Mouse (Mus musculus) embryonic facial prominence, embryonic 11.5 days (tissue): Measurements from ENCODE around the gene Gm3278. TPM values are rescaled to one million over a fixed set of nuclear protein-coding genes. Genes with fewer than 3 reads are reported as not detected.
"Not testable (repeated sequence)": the region's sequence is repeated elsewhere in the genome, so short reads cannot be mapped to it uniquely, and the experiment has no call there.

Source experiments
- ATAC-seq: fragments of 200-750 bp; cut with Nextera tagmentation; replicated peaks from 2 replicates; pipeline ENCODE4 v1.8.0; 2017; ENCODE audit warnings: low read depth; ENCODE audit not compliant: insufficient number of reproducible peaks, low FRiP score, low TSS enrichment
- DNase-seq: peaks from one replicate; pipeline ENCODE4 v3.0.0-alpha.2; 2015; ENCODE audit warnings: low spot score
- H3K27ac ChIP-seq: fragments of 300-500 bp; sonication (generic); replicated peaks from 2 replicates; pipeline ENCODE4 v1.5.1; 2014; ENCODE audit warnings: mild to moderate bottlenecking, low read depth, low read length, control low read depth
- H3K27me3 ChIP-seq: fragments of 300-500 bp; sonication (generic); 2 replicates; pipeline ENCODE4 v1.6.1; 2014; ENCODE audit warnings: mild to moderate bottlenecking, low read length, moderate library complexity, mixed read lengths; ENCODE audit not compliant: control insufficient read depth, insufficient read depth
- H3K36me3 ChIP-seq: fragments of 300-500 bp; sonication (generic); replicated peaks from 2 replicates; pipeline ENCODE4 v1.6.1; 2014; ENCODE audit warnings: low read depth, mild to moderate bottlenecking, low read length, moderate library complexity, mixed read lengths; ENCODE audit not compliant: control insufficient read depth, insufficient read depth
- H3K4me1 ChIP-seq: fragments of 300-500 bp; sonication (generic); 2 replicates; pipeline ENCODE4 v1.6.1; 2014; ENCODE audit warnings: low read length, mixed read lengths; ENCODE audit not compliant: control insufficient read depth, insufficient read depth
- H3K4me2 ChIP-seq: fragments of 300-500 bp; sonication (generic); 2 replicates; pipeline ENCODE4 v1.6.1; 2014; ENCODE audit warnings: low read depth, mild to moderate bottlenecking, control low read depth, low read length, moderate library complexity
- H3K4me3 ChIP-seq: fragments of 300-500 bp; sonication (generic); 2 replicates; pipeline ENCODE4 v1.5.1; 2014; ENCODE audit warnings: low read depth, low read length, control low read depth
- H3K9ac ChIP-seq: fragments of 300-500 bp; sonication (generic); replicated peaks from 2 replicates; pipeline ENCODE4 v1.6.1; 2014; ENCODE audit warnings: mild to moderate bottlenecking, control low read depth, low read length
- H3K9me3 ChIP-seq: fragments of 300-500 bp; sonication (generic); replicated peaks from 2 replicates; pipeline ENCODE4 v1.6.1; 2016; ENCODE audit warnings: mild to moderate bottlenecking, low read length, inconsistent platforms, mixed read lengths; ENCODE audit not compliant: control insufficient read depth
- WGBS: fragments of 180-500 bp; shearing (Covaris S2); extraction: QIAGEN DNeasy Blood & Tissue Kit; methylation state at CpG from one replicate; pipeline ENCODE4 v1.1.7; 2014; 5-methylcytosine and 5-hydroxymethylcytosine counted together
- polyA plus RNA-seq: library from polyadenylated mRNA; unstranded; fragments of >200 nt; fragmentation: Nextera tagmentation; extraction: Ambion mirVana; gene quantifications from 2 replicates; pipeline ENCODE4 v1.2.1, GENCODE M21; 2014

The Gm3278 gene
- polyA plus RNA-seq, result not detected in 2 replicates

- H3K4me2 ChIP-seq, H3K36me3 ChIP-seq, H3K4me1 ChIP-seq, H3K9ac ChIP-seq, DNase-seq, H3K9me3 ChIP-seq, ATAC-seq, H3K27me3 ChIP-seq, H3K4me3 ChIP-seq, H3K27ac ChIP-seq: not testable (repeated sequence)
- 83% methylated on average over 1 of the region's 3 CpGs for WGBS
These were observed at the start of gene Gm3278 for GRCm38 (mm10) chr14:4892116-4892515. TSS of gene Gm3278 (plus strand) at chr14:4892416.

GRCm38 (mm10) chr14:4855299-4855980 lies 36.8 kb upstream of the Gm3278 start, which contains the start of gene Gm3264:
TSS of gene Gm3264 (plus strand) at chr14:4855576.
- not testable (repeated sequence) for ATAC-seq
- 3% methylated on average over 29 of the region's 59 CpGs for WGBS

More at GRCm38 (mm10) chr14:4855299-4855980, 36.8 kb upstream of the Gm3278 start, which contains the start of gene Gm3264:
- not testable (repeated sequence) for H3K9me3 ChIP-seq, H3K4me1 ChIP-seq, H3K36me3 ChIP-seq, H3K27ac ChIP-seq, H3K27me3 ChIP-seq
- Histone ChIP-seq H3K4me2 (peak within 1 kb of the TSS; percentile 40), H3K4me3 (peak within 1 kb of the TSS; percentile 32), H3K9ac (peak within 1 kb of the TSS; percentile 48)
- DNase-seq, result peak; percentile 1

Other genes starting within 250 kb of the Gm3278 start
- gene Gm3239, start 228.2 kb upstream of the Gm3278 start, polyA plus RNA-seq, result 0.31 and 0.35 TPM in 2 replicates
- gene Gm7876, start 183.2 kb upstream of the Gm3278 start, polyA plus RNA-seq, result not detected in 2 replicates
- gene Gm3252, start 165.6 kb upstream of the Gm3278 start, polyA plus RNA-seq, result 0.81 and 0.88 TPM in 2 replicates
- gene Gm9602, start 116.1 kb upstream of the Gm3278 start, polyA plus RNA-seq, result not detected in 2 replicates
- gene Gm3269, start 54.3 kb upstream of the Gm3278 start, polyA plus RNA-seq, result not detected in 2 replicates
- gene Gm3264, start 36.8 kb upstream of the Gm3278 start, polyA plus RNA-seq, result 1.1 and 1.7 TPM in 2 replicates
- not detected in 2 replicates for gene Gm8297, start 91.5 kb downstream of the Gm3278 start, polyA plus RNA-seq
- not detected in 2 replicates for gene Gm3298, start 123.5 kb downstream of the Gm3278 start, polyA plus RNA-seq
- not detected in 2 replicates for gene 4930555G01Rik, start 158.2 kb downstream of the Gm3278 start, polyA plus RNA-seq
- 2.0 and 2.2 TPM in 2 replicates for gene Gm8281, start 178.6 kb downstream of the Gm3278 start, polyA plus RNA-seq
- not detected in 2 replicates for gene Gm8279, start 239.1 kb downstream of the Gm3278 start, polyA plus RNA-seq